Mouse (Mus musculus) forebrain, embryonic 11.5 days (tissue): ENCODE data around the gene Eif4g1. TPM values are rescaled to one million over a fixed set of nuclear protein-coding genes. Genes with fewer than 3 reads are reported as not detected.

ENCODE experiments used
- ATAC-seq: fragments of 200-750 bp; cut with Nextera tagmentation; replicated peaks from 2 replicates; pipeline ENCODE4 v1.8.0; 2017; ENCODE audit warnings: moderate TSS enrichment; ENCODE audit not compliant: low FRiP score
- DNase-seq: peaks from one replicate; pipeline ENCODE4 v3.0.0-alpha.2; 2017; ENCODE audit warnings: low spot score
- H3K27ac ChIP-seq: fragments of 300-500 bp; sonication (generic); 2 replicates; pipeline ENCODE4 v1.5.1; 2014; ENCODE audit warnings: low read depth, low read length
- H3K27me3 ChIP-seq: fragments of 300-500 bp; sonication (generic); 2 replicates; pipeline ENCODE4 v1.6.1; 2014; ENCODE audit warnings: mild to moderate bottlenecking, low read length, mixed read lengths; ENCODE audit not compliant: control insufficient read depth, insufficient read depth
- H3K36me3 ChIP-seq: fragments of 300-500 bp; sonication (generic); 2 replicates; pipeline ENCODE4 v1.6.1; 2014; ENCODE audit warnings: mild to moderate bottlenecking, low read length, moderate library complexity, mixed read lengths; ENCODE audit not compliant: control insufficient read depth, insufficient read depth
- H3K4me1 ChIP-seq: fragments of 300-500 bp; sonication (generic); replicated peaks from 2 replicates; pipeline ENCODE4 v1.6.1; 2014; ENCODE audit warnings: low read length, mixed read lengths; ENCODE audit not compliant: control insufficient read depth, insufficient read depth
- H3K4me2 ChIP-seq: fragments of 300-500 bp; sonication (generic); 2 replicates; pipeline ENCODE4 v1.6.1; 2014; ENCODE audit warnings: low read depth, mild to moderate bottlenecking, low read length, moderate library complexity, mixed read lengths; ENCODE audit not compliant: severe bottlenecking
- H3K4me3 ChIP-seq: fragments of 300-500 bp; sonication (generic); 2 replicates; pipeline ENCODE4 v1.5.1; 2014; ENCODE audit warnings: low read depth, low read length
- H3K9ac ChIP-seq: fragments of 300-500 bp; sonication (generic); 2 replicates; pipeline ENCODE4 v1.6.1; 2014; ENCODE audit warnings: low read length
- H3K9me3 ChIP-seq: fragments of 300-500 bp; sonication (generic); 2 replicates; pipeline ENCODE4 v1.6.1; 2016; ENCODE audit warnings: low read length, mixed read lengths; ENCODE audit not compliant: control insufficient read depth
- WGBS: fragments of 180-500 bp; shearing (Covaris S2); extraction: QIAGEN DNeasy Blood & Tissue Kit; methylation state at CpG from one replicate; pipeline ENCODE4 v1.1.7; 2014; 5-methylcytosine and 5-hydroxymethylcytosine counted together
- polyA plus RNA-seq: library from polyadenylated mRNA; unstranded; fragments of >200 nt; fragmentation: Nextera tagmentation; extraction: Ambion mirVana; gene quantifications from 2 replicates; pipeline ENCODE4 v1.2.1, GENCODE M21; 2014

The Eif4g1 gene
- polyA plus RNA-seq, 1 experiment from 2014 or later: 186 TPM

GRCm38 (mm10) chr16:20732251-20732924, 64.3 kb downstream of the Eif4g1 start:
- H3K4me2 ChIP-seq: peak overlapping the region; percentile 98
- peak overlapping the region; percentile 62 for H3K4me3 ChIP-seq
- H3K9me3 ChIP-seq: no peaks in the 10 kb centered on the region
- peak; percentile 77 for DNase-seq
- peak; percentile 66 for ATAC-seq
- H3K4me1 ChIP-seq: peaks cover 15% of the 10 kb centered on the region; the same call in 1 of the 2 replicates
- under 1% methylated on average over 27 of the region's 30 CpGs for WGBS
- H3K9ac ChIP-seq: peak overlapping the region; percentile 74
- H3K27ac ChIP-seq: peak overlapping the region; percentile 27; the same call in 1 of the 2 replicates
- H3K36me3 ChIP-seq: no peaks in the 10 kb centered on the region
- H3K27me3 ChIP-seq: peaks cover 23% of the 10 kb centered on the region

- peaks cover 23% of the 10 kb centered on the region for H3K27me3 ChIP-seq
- peak within 1 kb of the TSS; percentile 98 for H3K4me2 ChIP-seq
- peak within 1 kb of the TSS; percentile 62 for H3K4me3 ChIP-seq
- peaks cover 15% of the 10 kb centered on the region; the same call in 1 of the 2 replicates for H3K4me1 ChIP-seq
- H3K9ac ChIP-seq: peak within 1 kb of the TSS; percentile 74
- peak within 1 kb of the TSS; percentile 27; the same call in 1 of the 2 replicates for H3K27ac ChIP-seq
- WGBS: under 1% methylated on average over 57 of the region's 70 CpGs
- no peaks in the 10 kb centered on the region for H3K36me3 ChIP-seq
- ATAC-seq: peak; percentile 84
- peak; percentile 85 for DNase-seq
- H3K9me3 ChIP-seq: no peaks in the 10 kb centered on the region
Measured at GRCm38 (mm10) chr16:20732925-20733730, 65.0 kb downstream of the Eif4g1 start, which contains the start of gene Chrd. Gene Chrd, plus strand, starts transcription at chr16:20733127.

- Histone ChIP-seq H3K27me3 (peaks cover 23% of the 10 kb centered on the region), H3K4me1 (peaks cover 15% of the 10 kb centered on the region; the same call in 1 of the 2 replicates), H3K27ac (no peak within 1 kb of the TSS), H3K4me2 (peak within 1 kb of the TSS; percentile 98), H3K9ac (peak within 1 kb of the TSS; percentile 74), H3K4me3 (peak within 1 kb of the TSS; percentile 62), H3K9me3 (no peaks in the 10 kb centered on the region), H3K36me3 (no peaks in the 10 kb centered on the region)
- peak; percentile 61 for DNase-seq
- WGBS: 4% methylated on average over 45 of the region's 45 CpGs
- ATAC-seq: no peak
Measured at GRCm38 (mm10) chr16:20733731-20734730, 65.9 kb downstream of the Eif4g1 start, which contains the start of gene Thpo. Gene Thpo, minus strand, starts transcription at chr16:20734511.

- Histone ChIP-seq H3K4me1 (peaks cover 15% of the 10 kb centered on the region; the same call in 1 of the 2 replicates), H3K4me2 (no peak overlapping the region), H3K36me3 (no peaks in the 10 kb centered on the region), H3K27ac (no peak overlapping the region), H3K9me3 (no peaks in the 10 kb centered on the region), H3K27me3 (peaks cover 23% of the 10 kb centered on the region), H3K9ac (no peak overlapping the region), H3K4me3 (no peak overlapping the region)
- ATAC-seq: no peak
- DNase-seq: no peak
- WGBS: 80% methylated on average over 5 of the region's 5 CpGs
Measured at GRCm38 (mm10) chr16:20735651-20736050, 67.5 kb downstream of the Eif4g1 start.

- H3K27me3 ChIP-seq: peaks cover 23% of the 10 kb centered on the region
- H3K9me3 ChIP-seq: no peaks in the 10 kb centered on the region
- H3K9ac ChIP-seq: no peak overlapping the region
- ATAC-seq: no peak
- 85% methylated on average over 7 of the region's 7 CpGs for WGBS
- no peak for DNase-seq
- H3K4me1 ChIP-seq: peaks cover 15% of the 10 kb centered on the region; the same call in 1 of the 2 replicates
- no peak overlapping the region for H3K27ac ChIP-seq
- H3K4me3 ChIP-seq: no peak overlapping the region
- no peak overlapping the region for H3K4me2 ChIP-seq
- no peaks in the 10 kb centered on the region for H3K36me3 ChIP-seq
Measured at GRCm38 (mm10) chr16:20736168-20736567, 68.1 kb downstream of the Eif4g1 start.

GRCm38 (mm10) chr16:20736823-20737222, 68.7 kb downstream of the Eif4g1 start:
- Histone ChIP-seq H3K4me2 (no peak overlapping the region), H3K36me3 (no peaks in the 10 kb centered on the region), H3K27me3 (peaks cover 23% of the 10 kb centered on the region), H3K9ac (no peak overlapping the region), H3K4me1 (peaks cover 15% of the 10 kb centered on the region; the same call in 1 of the 2 replicates), H3K4me3 (no peak overlapping the region), H3K9me3 (no peaks in the 10 kb centered on the region), H3K27ac (no peak overlapping the region)
- DNase-seq (no peak), ATAC-seq (no peak)
- 88% methylated on average over 5 of the region's 5 CpGs for WGBS

- WGBS: 97% methylated on average over 9 of the region's 9 CpGs
- Histone ChIP-seq H3K4me1 (no peaks in the 10 kb centered on the region), H3K9me3 (no peaks in the 10 kb centered on the region), H3K27ac (no peak overlapping the region), H3K36me3 (no peaks in the 10 kb centered on the region), H3K9ac (no peak overlapping the region), H3K4me2 (no peak overlapping the region), H3K4me3 (no peak overlapping the region), H3K27me3 (peaks cover 7% of the 10 kb centered on the region)
- DNase-seq: no peak
- no peak for ATAC-seq
Measured at GRCm38 (mm10) chr16:20739845-20740244, 71.7 kb downstream of the Eif4g1 start.
